Mouse (Mus musculus): Measurements from ENCODE around the gene Myh9. TPM values are rescaled to one million over a fixed set of nuclear protein-coding genes. Genes with fewer than 3 reads are reported as not detected.

Myh9 gene
- polyA plus RNA-seq, 1 experiment from 2014 or later = 36.8 TPM

DNA sequence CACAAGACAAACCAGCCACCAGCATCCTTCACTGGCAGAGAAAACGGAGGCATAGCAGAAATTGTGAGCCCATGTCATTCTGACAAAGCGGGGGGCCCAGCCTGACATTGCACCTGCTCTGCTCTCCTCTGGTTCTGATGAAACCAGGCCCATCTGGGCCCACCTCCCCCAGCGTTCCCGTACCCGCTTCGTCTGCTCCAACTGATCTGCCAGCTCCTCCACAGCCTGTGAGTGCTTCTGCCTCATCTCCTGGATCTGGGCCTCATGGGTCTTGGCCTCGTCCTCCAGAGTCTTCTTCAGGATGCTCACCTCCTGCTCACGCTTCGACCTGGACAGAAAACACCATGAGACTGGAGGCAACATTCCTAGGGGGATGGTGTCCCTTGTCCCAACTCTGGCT is 71.0 kb downstream of the Myh9 start:
- no peaks in the 10 kb centered on the region for H3K27me3 ChIP-seq (ENCODE audit: poor library complexity, severe bottlenecking)
- no peaks in the 10 kb centered on the region for H3K9me3 ChIP-seq
- H3K27ac ChIP-seq = no peak overlapping the region
- no peak for DNase-seq (ENCODE audit: extremely low spot score, low spot score)
- no peak overlapping the region for H3K4me3 ChIP-seq
- 96% methylated on average over 9 of the region's 9 CpGs for WGBS
- H3K4me1 ChIP-seq = no peaks in the 10 kb centered on the region
- peaks cover 99% of the 10 kb centered on the region for H3K36me3 ChIP-seq (replicated peaks)

DNA sequence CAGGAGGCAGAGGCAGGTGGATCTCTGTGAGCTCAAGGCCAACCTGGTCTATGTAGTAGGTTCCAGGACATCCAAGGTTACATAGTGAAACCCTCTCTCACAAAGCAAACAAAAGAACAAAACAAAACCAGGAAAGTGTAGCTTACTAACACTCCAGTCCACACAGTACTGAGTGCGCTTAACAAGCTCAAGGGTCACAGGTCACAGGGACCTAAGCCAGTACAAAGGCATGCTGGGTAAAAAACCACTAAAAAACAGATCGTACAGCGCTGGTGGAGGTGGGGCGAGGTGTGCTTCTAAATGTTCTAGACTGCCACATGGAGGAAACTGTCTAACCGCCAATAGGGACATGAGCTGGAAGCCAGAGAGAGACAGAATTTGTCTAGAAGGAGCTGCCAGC is 71.6 kb downstream of the Myh9 start:
- Histone ChIP-seq H3K4me1 (no peaks in the 10 kb centered on the region), H3K36me3 (replicated peaks) (peaks cover 99% of the 10 kb centered on the region), H3K27ac (no peak overlapping the region), H3K4me3 (no peak overlapping the region), H3K9me3 (no peaks in the 10 kb centered on the region), H3K27me3 (ENCODE audit: poor library complexity, severe bottlenecking) (no peaks in the 10 kb centered on the region)
- WGBS = 92% methylated on average over 5 of the region's 5 CpGs
- DNase-seq (ENCODE audit: extremely low spot score, low spot score) = no peak

DNA sequence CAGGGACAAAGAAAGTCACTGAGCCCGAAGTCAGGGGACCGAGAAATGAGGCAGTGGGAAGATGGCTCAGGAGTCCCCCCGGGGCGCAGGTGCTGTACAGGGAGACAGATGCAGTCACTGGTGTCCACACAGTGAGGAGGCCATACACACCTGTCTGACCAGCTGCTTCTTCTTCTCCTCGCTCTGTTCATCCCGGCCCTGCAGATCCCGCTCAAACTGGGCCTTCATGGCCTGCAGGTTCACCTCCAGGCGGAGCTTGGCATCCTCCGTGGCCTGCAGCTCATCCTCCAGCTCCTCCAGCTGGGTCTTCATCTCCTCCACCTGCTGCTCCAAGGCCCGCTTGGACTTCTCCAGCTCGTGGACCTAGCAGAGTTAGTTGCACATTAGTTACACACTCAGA is 75.0 kb downstream of the Myh9 start:
- peaks cover 100% of the 10 kb centered on the region for H3K36me3 ChIP-seq (replicated peaks)
- WGBS = 93% methylated on average over 11 of the region's 11 CpGs
- H3K27ac ChIP-seq = no peak overlapping the region
- no peaks in the 10 kb centered on the region for H3K9me3 ChIP-seq
- no peaks in the 10 kb centered on the region for H3K27me3 ChIP-seq (ENCODE audit: poor library complexity, severe bottlenecking)
- H3K4me1 ChIP-seq = no peaks in the 10 kb centered on the region
- H3K4me3 ChIP-seq = no peak overlapping the region
- DNase-seq (ENCODE audit: extremely low spot score, low spot score) = no peak

DNA sequence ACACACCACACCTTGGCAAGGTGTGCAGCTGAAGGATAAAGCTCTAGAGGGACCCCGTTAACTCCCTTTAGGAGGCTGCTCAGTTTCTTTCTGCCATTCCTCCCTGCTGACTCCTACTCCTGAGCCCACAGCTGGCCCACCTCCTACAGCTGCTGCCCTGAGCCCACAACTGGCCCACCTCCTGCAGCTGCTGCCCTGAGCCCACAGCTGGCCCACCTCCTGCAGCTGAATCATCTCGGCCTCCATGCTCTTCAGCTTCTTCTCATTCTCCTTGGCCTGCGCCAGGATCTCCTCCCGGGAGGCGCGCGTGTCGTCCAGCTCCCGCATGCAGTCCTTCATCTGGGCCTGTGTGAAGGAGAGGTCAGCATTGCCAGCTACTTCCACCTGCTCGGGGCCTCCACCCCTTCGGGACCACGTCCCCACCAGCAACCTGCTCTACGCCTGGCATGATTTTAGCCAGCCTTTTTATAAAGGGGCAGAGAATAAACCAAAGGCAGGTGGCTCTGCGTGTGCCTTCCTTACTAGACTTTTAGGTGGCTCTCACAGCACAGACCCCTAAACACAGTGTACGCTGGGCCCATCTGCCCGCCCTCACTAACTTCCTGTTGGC is 76.4 kb downstream of the Myh9 start:
- H3K4me1 ChIP-seq = no peaks in the 10 kb centered on the region
- H3K36me3 ChIP-seq (replicated peaks) = peaks cover 100% of the 10 kb centered on the region
- no peak for DNase-seq (ENCODE audit: extremely low spot score, low spot score)
- H3K27me3 ChIP-seq (ENCODE audit: poor library complexity, severe bottlenecking) = no peaks in the 10 kb centered on the region
- H3K27ac ChIP-seq = no peak overlapping the region
- WGBS = 95% methylated on average over 16 of the region's 16 CpGs
- H3K9me3 ChIP-seq = no peaks in the 10 kb centered on the region
- H3K4me3 ChIP-seq = no peak overlapping the region

DNA sequence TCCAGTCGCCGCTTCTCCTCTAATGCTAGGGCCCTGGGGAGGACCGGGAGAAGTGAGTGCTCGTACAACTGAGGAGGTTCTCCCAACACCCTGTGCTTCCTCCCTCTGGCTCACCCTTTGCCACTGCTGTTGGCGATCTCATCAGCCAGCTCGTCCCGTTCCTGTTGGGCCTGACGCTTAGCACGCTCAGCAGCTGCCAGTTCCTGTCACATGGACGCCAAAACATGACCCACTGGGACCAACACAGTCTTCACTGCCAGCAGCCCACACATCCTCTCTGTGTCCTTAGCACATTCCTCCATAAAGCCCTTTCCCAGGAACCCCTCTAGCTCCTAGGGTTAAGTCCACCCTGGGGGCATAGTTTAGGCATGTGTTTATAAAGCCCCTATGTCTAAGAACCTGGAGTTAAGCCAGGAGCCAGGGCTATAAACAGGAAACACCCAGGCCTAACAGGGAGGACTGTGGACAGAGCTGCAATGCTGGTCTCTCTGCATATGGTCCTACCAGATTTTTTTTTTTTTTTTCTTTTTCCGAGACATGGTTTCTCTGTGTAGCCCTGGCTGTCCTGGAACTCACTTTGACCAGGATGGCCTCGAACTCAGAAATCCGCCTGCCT is 77.5 kb downstream of the Myh9 start:
- 90% methylated on average over 13 of the region's 13 CpGs for WGBS
- peaks cover 99% of the 10 kb centered on the region for H3K36me3 ChIP-seq (replicated peaks)

DNA sequence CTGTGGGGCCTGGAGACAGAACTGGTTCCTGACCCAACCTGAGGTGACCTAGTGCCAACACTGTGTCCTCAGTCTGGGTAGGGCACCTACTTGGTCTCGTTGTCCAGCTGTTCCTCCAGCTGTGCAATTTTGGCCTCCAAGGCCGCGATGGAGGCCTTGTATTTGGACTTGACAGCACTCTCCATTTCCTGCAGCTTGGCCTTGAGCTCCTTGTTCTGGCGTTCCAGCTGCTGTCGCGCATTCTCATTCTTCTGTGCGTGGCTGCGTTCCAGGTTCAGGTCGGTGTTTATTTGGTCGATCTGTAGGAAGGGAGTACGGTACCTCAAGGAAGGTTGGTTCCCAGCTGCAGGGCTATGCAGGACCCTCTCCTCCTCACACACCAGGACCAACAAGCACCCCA is 78.3 kb downstream of the Myh9 start:
- H3K27me3 ChIP-seq (ENCODE audit: poor library complexity, severe bottlenecking) = no peaks in the 10 kb centered on the region
- WGBS = 95% methylated on average over 11 of the region's 11 CpGs

More for the DNA sequence above, 77.5 kb downstream of the Myh9 start:
- H3K4me3 ChIP-seq = no peak overlapping the region
- H3K9me3 ChIP-seq = no peaks in the 10 kb centered on the region
- no peaks in the 10 kb centered on the region for H3K4me1 ChIP-seq
- no peaks in the 10 kb centered on the region for H3K27me3 ChIP-seq (ENCODE audit: poor library complexity, severe bottlenecking)
- no peak overlapping the region for H3K27ac ChIP-seq
- DNase-seq (ENCODE audit: extremely low spot score, low spot score) = no peak

DNA sequence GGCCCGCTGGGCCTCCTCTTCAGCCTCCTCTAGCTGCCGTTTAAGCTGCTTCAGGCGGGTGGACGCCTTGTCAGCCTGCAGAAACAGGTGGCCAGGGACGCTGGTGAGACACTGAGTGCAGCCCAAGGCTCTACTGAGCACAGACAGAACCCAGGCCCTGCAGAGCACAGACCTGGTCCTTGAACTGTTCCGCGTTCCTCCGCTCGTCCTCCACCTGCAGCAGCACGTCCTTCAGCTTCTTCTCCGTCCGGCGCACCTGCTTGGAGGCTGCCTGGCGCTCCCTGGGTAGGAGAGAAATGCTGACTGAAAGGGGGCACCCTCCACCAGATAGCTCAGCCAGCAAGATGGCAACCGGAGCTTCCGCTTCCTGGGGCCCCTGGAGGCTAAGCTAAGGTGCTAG is 78.9 kb downstream of the Myh9 start:
- Histone ChIP-seq H3K36me3 (replicated peaks) (peaks cover 90% of the 10 kb centered on the region), H3K27ac (no peak overlapping the region), H3K4me3 (no peak overlapping the region), H3K4me1 (no peaks in the 10 kb centered on the region), H3K27me3 (ENCODE audit: poor library complexity, severe bottlenecking) (no peaks in the 10 kb centered on the region), H3K9me3 (no peaks in the 10 kb centered on the region)
- 92% methylated on average over 16 of the region's 16 CpGs for WGBS
- DNase-seq (ENCODE audit: extremely low spot score, low spot score) = no peak

More for the DNA sequence above, 78.3 kb downstream of the Myh9 start:
- Histone ChIP-seq H3K36me3 (replicated peaks) (peaks cover 97% of the 10 kb centered on the region), H3K9me3 (no peaks in the 10 kb centered on the region), H3K4me1 (no peaks in the 10 kb centered on the region), H3K27ac (no peak overlapping the region), H3K4me3 (no peak overlapping the region)
- DNase-seq (ENCODE audit: extremely low spot score, low spot score) = no peak

DNA sequence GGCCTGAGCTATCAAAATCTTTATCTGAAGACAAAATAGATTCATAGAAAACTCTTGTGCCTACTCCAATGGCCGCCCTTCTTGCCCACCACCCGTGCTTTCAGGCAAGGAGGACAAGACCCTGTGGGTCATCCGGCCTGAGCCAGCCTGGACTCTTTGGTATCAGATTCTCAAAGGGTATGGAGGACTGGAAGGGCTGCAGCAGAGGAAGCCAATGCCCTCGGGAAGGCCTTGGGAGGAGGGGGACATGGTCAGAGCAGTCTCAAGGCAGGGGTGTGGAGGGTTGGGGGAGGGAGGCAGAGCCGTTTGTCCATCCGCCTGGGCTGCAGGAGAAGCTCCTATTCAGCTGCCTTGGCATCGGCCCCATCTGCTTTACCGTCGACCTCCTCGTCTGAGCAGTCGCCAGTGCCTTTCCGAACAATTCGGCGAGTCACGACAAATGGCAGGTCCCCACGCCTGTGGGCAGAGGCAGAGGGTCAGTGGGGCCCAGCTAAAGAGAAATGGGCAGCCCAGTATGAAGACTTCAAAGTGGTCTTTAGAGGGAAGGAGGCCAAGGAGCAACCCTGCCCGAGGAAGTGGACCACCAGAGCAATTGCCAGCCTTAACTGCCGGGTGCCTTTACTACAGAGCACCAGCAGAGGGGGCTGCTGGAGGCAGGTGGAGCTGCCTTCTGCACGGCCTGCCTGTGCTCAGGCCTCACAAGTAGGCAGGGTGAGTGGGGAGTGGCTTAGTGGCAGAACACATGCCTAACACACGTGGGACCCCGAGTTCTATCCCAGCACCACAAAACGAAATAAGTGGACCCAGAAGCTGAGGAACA is 80.2 kb downstream of the Myh9 start:
- H3K4me1 ChIP-seq = peaks cover 3% of the 10 kb centered on the region
- no peaks in the 10 kb centered on the region for H3K9me3 ChIP-seq
- H3K36me3 ChIP-seq (replicated peaks) = peaks cover 78% of the 10 kb centered on the region
- H3K4me3 ChIP-seq = no peak overlapping the region
- no peaks in the 10 kb centered on the region for H3K27me3 ChIP-seq (ENCODE audit: poor library complexity, severe bottlenecking)
- peak; percentile 35 for DNase-seq (ENCODE audit: extremely low spot score, low spot score)
- H3K27ac ChIP-seq = no peak overlapping the region
- WGBS = 83% methylated on average over 22 of the region's 22 CpGs

DNA sequence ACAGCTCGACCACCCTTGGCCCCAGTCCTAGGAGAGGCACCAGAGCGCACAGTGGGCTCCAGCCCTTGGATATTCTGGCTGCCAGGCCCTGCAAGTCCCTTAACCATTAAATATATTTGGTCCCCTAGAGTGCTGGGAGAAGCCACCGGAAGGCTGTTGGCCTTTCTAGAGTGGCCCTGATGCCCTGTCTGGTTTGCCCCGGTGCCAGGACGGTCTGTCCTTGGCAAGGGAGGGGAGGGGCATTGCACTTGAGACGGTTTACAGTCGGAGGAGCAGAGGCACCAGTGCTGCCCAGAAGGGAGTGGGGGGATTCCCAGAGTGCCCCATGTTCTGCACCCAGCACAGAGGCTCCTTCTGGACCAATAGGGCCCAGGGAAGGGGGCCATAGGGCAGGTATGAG is 80.9 kb downstream of the Myh9 start:
- Histone ChIP-seq H3K4me3 (no peak overlapping the region), H3K27me3 (ENCODE audit: poor library complexity, severe bottlenecking) (no peaks in the 10 kb centered on the region), H3K9me3 (no peaks in the 10 kb centered on the region), H3K27ac (no peak overlapping the region), H3K36me3 (replicated peaks) (peaks cover 71% of the 10 kb centered on the region), H3K4me1 (peaks cover 6% of the 10 kb centered on the region)
- 96% methylated on average over 7 of the region's 7 CpGs for WGBS
- no peak for DNase-seq (ENCODE audit: extremely low spot score, low spot score)

DNA sequence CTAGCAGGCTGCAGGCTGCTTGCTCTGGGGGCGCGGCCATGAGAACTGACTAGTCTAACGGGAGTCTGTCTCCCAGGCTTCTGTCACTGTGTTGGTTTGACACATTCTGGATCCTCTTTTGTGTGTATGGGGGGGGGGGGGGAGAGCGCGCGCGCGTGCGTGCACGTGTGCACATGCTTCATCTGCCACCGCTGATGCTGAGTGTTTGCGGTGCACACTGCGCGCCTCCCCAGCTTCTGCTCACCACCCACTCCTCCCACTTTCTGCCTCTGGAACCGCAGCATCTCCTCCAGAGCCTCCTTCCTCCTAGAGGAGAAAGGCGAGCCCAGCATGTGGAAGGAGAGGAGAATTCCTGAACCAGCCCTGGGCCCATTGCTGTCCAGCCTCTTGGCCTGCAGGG is 81.9 kb downstream of the Myh9 start:
- DNase-seq (ENCODE audit: extremely low spot score, low spot score) = no peak
- H3K27me3 ChIP-seq (ENCODE audit: poor library complexity, severe bottlenecking) = no peaks in the 10 kb centered on the region
- 95% methylated on average over 16 of the region's 16 CpGs for WGBS
- H3K4me3 ChIP-seq = no peak overlapping the region
- H3K27ac ChIP-seq = no peak overlapping the region
- peaks cover 8% of the 10 kb centered on the region for H3K4me1 ChIP-seq
- H3K36me3 ChIP-seq (replicated peaks) = peaks cover 60% of the 10 kb centered on the region
- no peaks in the 10 kb centered on the region for H3K9me3 ChIP-seq

DNA sequence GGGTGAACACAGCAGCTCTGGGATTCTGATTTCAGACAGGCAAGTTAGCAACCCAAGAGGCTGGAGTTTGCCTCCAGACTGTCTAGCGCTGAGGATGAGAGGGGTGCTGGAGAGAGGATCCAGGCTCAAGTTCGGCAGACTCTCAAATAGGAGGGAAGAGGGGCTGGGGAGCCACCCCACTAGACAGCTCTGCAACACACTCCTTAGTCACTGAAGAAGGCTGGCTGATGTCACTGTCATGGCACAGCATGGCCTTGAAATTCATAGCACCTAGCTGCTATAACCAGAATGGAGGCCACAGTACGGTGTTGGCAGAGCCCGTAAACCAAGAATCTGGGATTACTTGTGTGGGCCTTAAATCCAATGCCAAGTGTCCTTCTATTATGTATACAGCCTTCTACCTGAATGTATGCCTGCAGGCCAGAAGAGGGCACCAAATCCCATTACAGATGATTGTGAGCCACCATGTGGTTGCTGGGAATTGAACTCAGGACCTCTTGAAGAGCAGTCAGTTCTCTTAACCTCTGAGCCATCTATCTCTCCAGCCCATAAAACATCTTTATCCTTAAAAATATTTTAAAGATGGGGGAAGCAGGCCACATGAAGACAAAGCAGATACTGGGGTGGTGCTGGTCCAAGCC is 84.3 kb downstream of the Myh9 start:
- H3K4me3 ChIP-seq = no peak overlapping the region
- no peak for DNase-seq (ENCODE audit: extremely low spot score, low spot score)
- no peaks in the 10 kb centered on the region for H3K27me3 ChIP-seq (ENCODE audit: poor library complexity, severe bottlenecking)
- no peak overlapping the region for H3K27ac ChIP-seq
- peaks cover 37% of the 10 kb centered on the region for H3K36me3 ChIP-seq (replicated peaks)
- H3K4me1 ChIP-seq = peaks cover 9% of the 10 kb centered on the region
- WGBS = 84% methylated on average over 4 of the region's 4 CpGs
- no peaks in the 10 kb centered on the region for H3K9me3 ChIP-seq

DNA sequence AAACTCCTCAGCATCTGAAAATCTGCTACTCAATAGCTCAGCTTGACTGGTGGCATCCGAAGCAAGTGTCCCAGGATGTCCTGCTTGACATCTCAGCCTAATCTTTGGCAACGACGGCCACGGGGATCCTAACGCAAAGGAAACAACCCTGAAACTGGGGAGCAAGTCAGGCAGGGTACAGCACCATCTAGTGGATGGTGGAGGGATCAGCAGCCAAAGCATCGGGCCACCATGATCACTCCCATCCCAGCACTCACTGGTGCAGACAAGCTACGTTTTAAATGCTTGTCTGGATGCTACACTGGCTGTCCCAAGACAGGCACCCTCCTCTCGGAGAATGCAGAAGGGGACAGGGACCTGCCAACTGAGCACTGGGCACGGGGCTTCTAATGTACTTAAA is 85.1 kb downstream of the Myh9 start, which contains the start of gene Apol8:
TSS of gene Apol8 (minus strand) at position 156 of the 400 bp plus-strand sequence.
- H3K27me3 ChIP-seq (ENCODE audit: poor library complexity, severe bottlenecking) = no peaks in the 10 kb centered on the region
- H3K4me3 ChIP-seq = no peak within 1 kb of the TSS
- H3K4me1 ChIP-seq = peaks cover 9% of the 10 kb centered on the region
- H3K36me3 ChIP-seq (replicated peaks) = peaks cover 28% of the 10 kb centered on the region
- peak; percentile 61 for DNase-seq (ENCODE audit: extremely low spot score, low spot score)
- H3K9me3 ChIP-seq = no peaks in the 10 kb centered on the region
- H3K27ac ChIP-seq = no peak within 1 kb of the TSS
- WGBS = 10% methylated on average over 9 of the region's 9 CpGs

DNA sequence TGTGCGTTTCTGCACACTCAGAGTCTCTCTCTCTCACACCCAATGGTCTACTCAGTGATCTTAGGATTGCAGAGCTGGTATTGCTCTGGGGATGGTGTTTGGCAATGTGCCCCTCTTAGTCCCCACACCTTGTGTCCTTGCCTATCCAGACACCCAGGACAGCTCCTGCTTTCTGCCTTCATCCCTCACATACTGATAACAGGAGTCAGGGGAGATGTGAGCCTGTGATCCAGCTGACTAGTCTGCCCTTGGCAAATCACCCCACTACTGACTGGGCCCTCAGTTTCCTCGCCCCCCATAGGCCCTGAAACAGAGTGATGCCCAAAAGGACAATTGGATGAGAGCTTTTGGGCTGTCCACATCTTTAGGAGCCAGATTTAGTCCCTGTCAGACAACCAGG is 85.9 kb downstream of the Myh9 start:
- 64% methylated on average over 2 of the region's 2 CpGs for WGBS
- H3K9me3 ChIP-seq = no peaks in the 10 kb centered on the region
- no peak overlapping the region for H3K27ac ChIP-seq
- DNase-seq (ENCODE audit: extremely low spot score, low spot score) = no peak
- peaks cover 21% of the 10 kb centered on the region for H3K36me3 ChIP-seq (replicated peaks)
- H3K27me3 ChIP-seq (ENCODE audit: poor library complexity, severe bottlenecking) = no peaks in the 10 kb centered on the region
- no peak overlapping the region for H3K4me3 ChIP-seq
- H3K4me1 ChIP-seq = peaks cover 9% of the 10 kb centered on the region

All from forebrain, embryonic 10.5 days (tissue).